Mouse (Mus musculus): ENCODE measurements at regions not wholly inside any gene's neighbourhood (a gene's known extent, or its start where the extent isn't known, plus 50 kb on each side); places are given as distances from the start of the nearest gene placed in this dataset.

- H3K36me3 ChIP-seq (ENCODE audit: control insufficient read depth, insufficient read depth, low read length, poor library complexity, severe bottlenecking), result no peaks in the 10 kb centered on the region
- no peak overlapping the region for H3K4me3 ChIP-seq (ENCODE audit: insufficient read depth in 1 of 2, low read depth in 1 of 2, low read length in 2 of 2, poor library complexity in 1 of 2, severe bottlenecking in 1 of 2)
- no peaks in the 10 kb centered on the region for H3K9me3 ChIP-seq (ENCODE audit: control insufficient read depth, insufficient read depth, low read depth, low read length)
- H3K27ac ChIP-seq (ENCODE audit: insufficient read depth, low read depth, low read length, poor library complexity, severe bottlenecking), result no peak overlapping the region
- TF ChIP-seq ZNF384 (IDR thresholded peaks at IDR 0.05; ENCODE audit: low read depth, low read length) (no peak), ZC3H11A (IDR thresholded peaks at IDR 0.05; ENCODE audit: borderline replicate concordance, low read depth, low read length) (no peak), HCFC1 (IDR thresholded peaks at IDR 0.05; ENCODE audit: borderline replicate concordance, insufficient read depth, low read length) (no peak), CHD2 (IDR thresholded peaks at IDR 0.05; ENCODE audit: low read depth, low read length) (no peak), MAFK (IDR thresholded peaks at IDR 0.05; ENCODE audit: insufficient read depth, low read depth, low read length) (no peak)
- in situ Hi-C loops (cut with MboI; ENCODE audit: low sequenced_read_pairs in 2 of 2, unreplicated experiment in 2 of 2), result no loop called here
- DNase-seq (ENCODE audit: low read depth, low spot score), result no peak
- no peak overlapping the region for H3K9ac ChIP-seq (ENCODE audit: insufficient read depth, low read depth, low read length, poor library complexity, severe bottlenecking)
- no peaks in the 10 kb centered on the region for H3K4me1 ChIP-seq (ENCODE audit: control insufficient read depth in 2 of 2, insufficient read depth in 2 of 2, low read length in 2 of 2, poor library complexity in 1 of 2)
Measured at GRCm38 (mm10) chr4:40537859-40538258, 65.9 kb downstream of the Tmem215 start.

- in situ Hi-C loops (cut with MboI; ENCODE audit: low sequenced_read_pairs in 2 of 2, unreplicated experiment in 2 of 2), result no loop called here
- Histone ChIP-seq H3K4me3 (ENCODE audit: insufficient read depth in 1 of 2, low read depth in 1 of 2, low read length in 2 of 2, poor library complexity in 1 of 2, severe bottlenecking in 1 of 2) (no peak overlapping the region), H3K27ac (ENCODE audit: insufficient read depth, low read depth, low read length, poor library complexity, severe bottlenecking) (no peak overlapping the region), H3K4me1 (ENCODE audit: control insufficient read depth in 2 of 2, insufficient read depth in 2 of 2, low read length in 2 of 2, poor library complexity in 1 of 2) (no peaks in the 10 kb centered on the region), H3K9ac (ENCODE audit: insufficient read depth, low read depth, low read length, poor library complexity, severe bottlenecking) (no peak overlapping the region), H3K9me3 (ENCODE audit: control insufficient read depth, insufficient read depth, low read depth, low read length) (no peaks in the 10 kb centered on the region), H3K36me3 (ENCODE audit: control insufficient read depth, insufficient read depth, low read length, poor library complexity, severe bottlenecking) (no peaks in the 10 kb centered on the region)
- TF ChIP-seq HCFC1 (IDR thresholded peaks at IDR 0.05; ENCODE audit: borderline replicate concordance, insufficient read depth, low read length), result no peak
- no peak for TF ChIP-seq ZC3H11A (IDR thresholded peaks at IDR 0.05; ENCODE audit: borderline replicate concordance, low read depth, low read length)
- no peak for TF ChIP-seq MAFK (IDR thresholded peaks at IDR 0.05; ENCODE audit: insufficient read depth, low read depth, low read length)
- TF ChIP-seq ZNF384 (IDR thresholded peaks at IDR 0.05; ENCODE audit: low read depth, low read length), result no peak
- TF ChIP-seq CHD2 (IDR thresholded peaks at IDR 0.05; ENCODE audit: low read depth, low read length), result no peak
- no peak for DNase-seq (ENCODE audit: low read depth, low spot score)
Measured at GRCm38 (mm10) chr4:40543085-40544048, 71.4 kb downstream of the Tmem215 start.

GRCm38 (mm10) chr4:40544056-40544455, 72.1 kb downstream of the Tmem215 start:
- no peaks in the 10 kb centered on the region for H3K9me3 ChIP-seq (ENCODE audit: control insufficient read depth, insufficient read depth, low read depth, low read length)
- H3K27ac ChIP-seq (ENCODE audit: insufficient read depth, low read depth, low read length, poor library complexity, severe bottlenecking), result no peak overlapping the region
- in situ Hi-C loops (cut with MboI; ENCODE audit: low sequenced_read_pairs in 2 of 2, unreplicated experiment in 2 of 2), result no loop called here
- no peak overlapping the region for H3K4me3 ChIP-seq (ENCODE audit: insufficient read depth in 1 of 2, low read depth in 1 of 2, low read length in 2 of 2, poor library complexity in 1 of 2, severe bottlenecking in 1 of 2)
- H3K36me3 ChIP-seq (ENCODE audit: control insufficient read depth, insufficient read depth, low read length, poor library complexity, severe bottlenecking), result no peaks in the 10 kb centered on the region
- no peaks in the 10 kb centered on the region for H3K4me1 ChIP-seq (ENCODE audit: control insufficient read depth in 2 of 2, insufficient read depth in 2 of 2, low read length in 2 of 2, poor library complexity in 1 of 2)
- H3K9ac ChIP-seq (ENCODE audit: insufficient read depth, low read depth, low read length, poor library complexity, severe bottlenecking), result no peak overlapping the region
- TF ChIP-seq ZC3H11A (IDR thresholded peaks at IDR 0.05; ENCODE audit: borderline replicate concordance, low read depth, low read length), result no peak
- TF ChIP-seq ZNF384 (IDR thresholded peaks at IDR 0.05; ENCODE audit: low read depth, low read length), result no peak
- no peak for TF ChIP-seq CHD2 (IDR thresholded peaks at IDR 0.05; ENCODE audit: low read depth, low read length)
- TF ChIP-seq HCFC1 (IDR thresholded peaks at IDR 0.05; ENCODE audit: borderline replicate concordance, insufficient read depth, low read length), result no peak
- TF ChIP-seq MAFK (IDR thresholded peaks at IDR 0.05; ENCODE audit: insufficient read depth, low read depth, low read length), result no peak
- DNase-seq (ENCODE audit: low read depth, low spot score), result no peak

GRCm38 (mm10) chr4:40544806-40545205, 72.8 kb downstream of the Tmem215 start:
- DNase-seq (ENCODE audit: low read depth, low spot score), result no peak
- H3K4me3 ChIP-seq (ENCODE audit: insufficient read depth in 1 of 2, low read depth in 1 of 2, low read length in 2 of 2, poor library complexity in 1 of 2, severe bottlenecking in 1 of 2), result no peak overlapping the region
- TF ChIP-seq ZNF384 (IDR thresholded peaks at IDR 0.05; ENCODE audit: low read depth, low read length) (no peak), CHD2 (IDR thresholded peaks at IDR 0.05; ENCODE audit: low read depth, low read length) (no peak), HCFC1 (IDR thresholded peaks at IDR 0.05; ENCODE audit: borderline replicate concordance, insufficient read depth, low read length) (no peak), ZC3H11A (IDR thresholded peaks at IDR 0.05; ENCODE audit: borderline replicate concordance, low read depth, low read length) (no peak), MAFK (IDR thresholded peaks at IDR 0.05; ENCODE audit: insufficient read depth, low read depth, low read length) (no peak)
- no peaks in the 10 kb centered on the region for H3K4me1 ChIP-seq (ENCODE audit: control insufficient read depth in 2 of 2, insufficient read depth in 2 of 2, low read length in 2 of 2, poor library complexity in 1 of 2)
- H3K9me3 ChIP-seq (ENCODE audit: control insufficient read depth, insufficient read depth, low read depth, low read length), result no peaks in the 10 kb centered on the region
- no peaks in the 10 kb centered on the region for H3K36me3 ChIP-seq (ENCODE audit: control insufficient read depth, insufficient read depth, low read length, poor library complexity, severe bottlenecking)
- H3K27ac ChIP-seq (ENCODE audit: insufficient read depth, low read depth, low read length, poor library complexity, severe bottlenecking), result no peak overlapping the region
- in situ Hi-C loops (cut with MboI; ENCODE audit: low sequenced_read_pairs in 2 of 2, unreplicated experiment in 2 of 2), result no loop called here
- no peak overlapping the region for H3K9ac ChIP-seq (ENCODE audit: insufficient read depth, low read depth, low read length, poor library complexity, severe bottlenecking)

All from ES-E14 (cell line).